Mouse (Mus musculus) kidney, embryonic 16.5 days (tissue): Measurements from ENCODE around the gene Zmynd19. TPM values are rescaled to one million over a fixed set of nuclear protein-coding genes. Genes with fewer than 3 reads are reported as not detected.
"Not testable (repeated sequence)": the region's sequence is repeated elsewhere in the genome, so short reads cannot be mapped to it uniquely, and the experiment has no call there.

Experiments used
- ATAC-seq: fragments of 200-750 bp; cut with Nextera tagmentation; 2 replicates; pipeline ENCODE4 v1.8.0; 2017; ENCODE audit warnings: moderate TSS enrichment; ENCODE audit not compliant: low FRiP score, low TSS enrichment
- H3K27ac ChIP-seq: fragments of 300-500 bp; sonication (generic); 2 replicates; pipeline ENCODE4 v1.5.1; 2014; ENCODE audit warnings: low read length
- H3K27me3 ChIP-seq: fragments of 300-500 bp; sonication (generic); 2 replicates; pipeline ENCODE4 v1.6.1; 2014; ENCODE audit warnings: low read length, control low read depth, mixed read lengths; ENCODE audit not compliant: insufficient read depth
- H3K36me3 ChIP-seq: fragments of 300-500 bp; sonication (generic); 2 replicates; pipeline ENCODE4 v1.6.1; 2014; ENCODE audit warnings: low read length, control low read depth, mixed read lengths; ENCODE audit not compliant: insufficient read depth
- H3K4me1 ChIP-seq: fragments of 300-500 bp; sonication (generic); 2 replicates; pipeline ENCODE4 v1.6.1; 2014; ENCODE audit warnings: low read length, control low read depth, mixed read lengths; ENCODE audit not compliant: insufficient read depth
- H3K4me2 ChIP-seq: fragments of 300-500 bp; sonication (generic); replicated peaks from 2 replicates; pipeline ENCODE4 v1.6.1; 2014; ENCODE audit warnings: low read depth, low read length
- H3K4me3 ChIP-seq: fragments of 300-500 bp; sonication (generic); 2 replicates; pipeline ENCODE4 v1.5.1; 2014; ENCODE audit warnings: mild to moderate bottlenecking, low read length
- H3K9ac ChIP-seq: fragments of 300-500 bp; sonication (generic); replicated peaks from 2 replicates; pipeline ENCODE4 v1.6.1; 2014; ENCODE audit warnings: low read length
- H3K9me3 ChIP-seq: fragments of 300-500 bp; sonication (generic); 2 replicates; pipeline ENCODE4 v1.6.1; 2016; ENCODE audit warnings: low read length, control low read depth
- WGBS: fragments of 180-500 bp; shearing (Covaris S2); extraction: QIAGEN DNeasy Blood & Tissue Kit; methylation state at CpG from one replicate; pipeline ENCODE4 v1.1.7; 2014; 5-methylcytosine and 5-hydroxymethylcytosine counted together
- polyA plus RNA-seq: library from polyadenylated mRNA; unstranded; fragments of >200 nt; fragmentation: Nextera tagmentation; extraction: Ambion mirVana; gene quantifications from 2 replicates; pipeline ENCODE4 v1.2.1, GENCODE M21; 2015

Gene Zmynd19
- polyA plus RNA-seq, 1 experiment from 2014 or later = 7.9 TPM

DNA sequence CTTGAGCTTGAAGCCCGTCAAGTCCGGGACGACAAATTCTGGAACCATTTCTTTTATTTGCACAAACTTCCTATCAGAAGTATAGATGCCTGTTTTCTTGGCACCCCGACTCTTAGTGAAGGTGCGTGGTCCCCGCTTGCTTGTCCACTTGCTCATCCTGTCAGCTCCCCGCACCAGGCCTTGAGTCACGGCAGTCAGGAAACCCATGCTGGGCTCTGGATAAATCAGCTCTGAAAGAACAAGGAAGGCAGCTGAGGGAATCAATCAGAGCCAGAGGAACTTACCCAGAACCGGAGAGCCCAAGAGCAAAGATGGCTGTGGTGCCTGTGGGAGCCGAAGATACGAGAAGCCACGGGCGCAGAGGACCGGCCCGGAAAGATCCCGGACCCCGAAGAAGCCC, 24.9 kb downstream of the Zmynd19 start:
- not testable (repeated sequence) for ATAC-seq, H3K27me3 ChIP-seq, H3K9me3 ChIP-seq
- H3K4me1 ChIP-seq = peaks cover 16% of the 10 kb centered on the region
- H3K4me2 ChIP-seq = peak overlapping the region; percentile 98
- H3K4me3 ChIP-seq = peak overlapping the region; percentile 64
- peaks cover 24% of the 10 kb centered on the region for H3K36me3 ChIP-seq
- peak overlapping the region; percentile 87 for H3K27ac ChIP-seq
- WGBS = under 1% methylated on average over 17 of the region's 17 CpGs
- H3K9ac ChIP-seq = peak overlapping the region; percentile 73

DNA sequence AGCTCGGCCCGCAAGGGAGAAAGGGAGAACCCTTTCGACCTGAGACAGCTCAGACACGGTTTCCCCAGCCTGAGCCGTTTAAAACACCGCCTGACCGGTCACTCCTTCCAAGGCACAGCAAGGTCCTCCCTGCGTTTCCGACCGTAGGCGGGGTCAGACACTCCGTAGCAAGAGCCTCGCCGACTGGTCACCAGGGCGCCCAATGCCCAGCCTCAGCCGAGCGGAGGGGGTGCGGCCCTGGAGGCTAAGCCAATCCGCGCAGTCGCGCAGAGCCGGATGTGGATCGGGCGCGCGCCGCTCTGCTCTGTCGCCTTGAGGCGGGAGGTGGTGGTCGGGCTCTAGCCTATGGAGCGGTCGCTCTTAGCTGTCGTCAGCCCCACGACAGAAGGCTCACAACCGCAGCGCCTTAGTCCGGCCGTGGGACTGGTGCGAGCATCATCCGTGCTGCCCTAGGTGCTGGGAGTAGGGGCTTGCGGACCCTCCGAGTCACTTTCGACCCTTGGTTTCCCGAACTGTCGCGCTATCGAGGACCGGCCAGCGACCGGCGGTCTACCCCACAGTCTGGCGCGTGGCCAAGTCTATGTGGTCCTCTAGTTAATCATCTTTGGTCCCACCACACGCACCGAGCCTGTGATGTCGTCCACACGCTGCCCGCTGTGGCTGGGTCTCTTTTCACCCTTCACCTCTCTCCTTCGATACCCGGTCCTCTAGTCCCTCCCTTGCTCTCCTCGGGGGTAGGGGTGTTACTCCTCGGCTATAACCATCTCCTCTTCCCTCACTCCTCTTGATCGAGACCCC, 25.5 kb downstream of the Zmynd19 start, which contains the start of gene Mrpl41:
Gene Mrpl41, minus strand, starts transcription at position 193 of the 798 bp plus-strand sequence.
- Histone ChIP-seq H3K4me1 (peaks cover 16% of the 10 kb centered on the region), H3K36me3 (peaks cover 17% of the 10 kb centered on the region), H3K9me3 (no peaks in the 10 kb centered on the region), H3K4me2 (peak within 1 kb of the TSS; percentile 98), H3K4me3 (peak within 1 kb of the TSS; percentile 64), H3K27me3 (no peaks in the 10 kb centered on the region), H3K27ac (peak within 1 kb of the TSS; percentile 95), H3K9ac (peak within 1 kb of the TSS; percentile 79)
- peak; percentile 99 for ATAC-seq
- WGBS = under 1% methylated on average over 64 of the region's 64 CpGs

DNA sequence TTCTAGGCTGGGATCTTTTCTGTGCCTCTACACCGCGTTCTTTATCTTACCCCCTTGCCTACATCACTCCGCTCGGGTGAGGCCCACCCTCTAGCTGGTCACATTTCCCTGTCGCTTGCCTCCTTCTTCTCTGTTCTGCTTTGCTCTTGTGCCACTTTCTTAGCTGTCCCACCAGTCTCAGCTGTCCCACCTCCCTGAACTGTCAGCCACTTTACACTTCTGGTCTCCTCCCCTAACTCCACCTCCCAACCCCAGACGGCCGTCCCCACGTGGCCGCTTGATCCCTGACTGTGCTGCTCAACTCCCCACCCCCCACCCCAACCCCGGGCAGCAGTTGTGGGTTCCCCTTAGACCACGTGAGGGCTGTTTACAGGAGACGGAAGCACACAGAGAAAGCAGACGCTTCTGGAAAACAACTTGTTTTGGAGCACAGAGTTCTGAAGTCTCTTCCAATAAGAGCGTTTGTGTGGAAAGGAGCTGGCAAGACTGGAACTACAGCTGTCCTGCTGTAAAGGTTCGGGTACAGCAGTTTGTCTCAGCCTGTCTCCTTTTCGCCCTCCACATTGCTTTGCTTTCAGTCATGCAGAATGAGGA, 26.2 kb downstream of the Zmynd19 start, which contains the start of gene Pnpla7:
Gene Pnpla7, plus strand, starts transcription at position 330 of the 594 bp plus-strand sequence.
- H3K4me2 ChIP-seq = peak within 1 kb of the TSS; percentile 98

DNA sequence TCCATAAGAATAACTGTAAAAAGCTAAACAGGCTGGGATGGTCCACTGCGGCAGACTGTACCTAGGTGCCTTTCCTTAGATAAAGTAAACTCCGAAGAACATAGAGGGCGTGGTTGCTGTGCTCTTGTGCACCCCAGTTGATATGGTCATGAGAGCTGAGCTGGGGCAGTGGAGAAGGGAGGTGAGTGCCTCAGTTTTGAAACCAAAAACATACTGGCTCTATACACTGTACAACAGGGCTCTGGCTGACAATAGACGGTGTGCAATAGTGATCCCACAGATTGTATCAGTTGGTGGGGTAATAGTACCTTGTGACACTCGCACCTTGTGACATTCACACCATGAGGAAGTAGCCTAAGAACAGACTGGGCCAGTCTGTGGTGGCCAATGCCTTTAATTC, 27.4 kb downstream of the Zmynd19 start:
- WGBS = 94% methylated on average over 5 of the region's 5 CpGs
- Histone ChIP-seq H3K4me2 (no peak overlapping the region), H3K4me3 (no peak overlapping the region), H3K4me1 (peaks cover 16% of the 10 kb centered on the region), H3K27me3 (no peaks in the 10 kb centered on the region), H3K9ac (no peak overlapping the region), H3K9me3 (no peaks in the 10 kb centered on the region), H3K27ac (no peak overlapping the region), H3K36me3 (peaks cover 7% of the 10 kb centered on the region)
- ATAC-seq = no peak

More for the DNA sequence above, 26.2 kb downstream of the Zmynd19 start, which contains the start of gene Pnpla7:
- ATAC-seq = peak; percentile 70
- Histone ChIP-seq H3K4me3 (peak within 1 kb of the TSS; percentile 64), H3K9ac (peak within 1 kb of the TSS; percentile 79), H3K27me3 (no peaks in the 10 kb centered on the region), H3K9me3 (no peaks in the 10 kb centered on the region), H3K27ac (peak within 1 kb of the TSS; percentile 95), H3K36me3 (peaks cover 13% of the 10 kb centered on the region), H3K4me1 (peaks cover 16% of the 10 kb centered on the region)
- under 1% methylated on average over 16 of the region's 16 CpGs for WGBS

DNA sequence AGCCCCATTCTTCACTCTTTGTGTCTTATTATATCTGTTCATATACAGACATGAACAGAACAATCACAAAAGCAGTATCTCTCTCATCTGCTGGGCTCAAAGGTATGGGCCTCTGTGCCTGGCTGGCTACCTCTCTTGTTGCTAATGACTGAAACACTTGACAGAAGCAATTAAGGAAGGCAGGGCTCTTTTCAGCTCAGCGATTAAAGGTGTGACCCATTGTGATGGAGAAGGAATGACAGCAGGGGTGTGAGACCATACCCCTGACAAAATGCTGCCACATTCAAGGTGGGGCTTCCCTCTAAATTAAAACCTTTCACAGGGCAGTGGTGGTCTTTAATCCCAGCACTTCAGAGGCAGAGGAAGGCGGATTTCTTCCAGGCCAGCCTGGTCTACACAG, 38.2 kb downstream of the Zmynd19 start:
- Histone ChIP-seq H3K27me3 (no peaks in the 10 kb centered on the region), H3K9ac (no peak overlapping the region), H3K4me1 (no peaks in the 10 kb centered on the region), H3K4me3 (no peak overlapping the region), H3K9me3 (no peaks in the 10 kb centered on the region), H3K4me2 (no peak overlapping the region), H3K27ac (no peak overlapping the region), H3K36me3 (no peaks in the 10 kb centered on the region)
- 43% methylated on average over 2 of the region's 2 CpGs for WGBS
- no peak for ATAC-seq

DNA sequence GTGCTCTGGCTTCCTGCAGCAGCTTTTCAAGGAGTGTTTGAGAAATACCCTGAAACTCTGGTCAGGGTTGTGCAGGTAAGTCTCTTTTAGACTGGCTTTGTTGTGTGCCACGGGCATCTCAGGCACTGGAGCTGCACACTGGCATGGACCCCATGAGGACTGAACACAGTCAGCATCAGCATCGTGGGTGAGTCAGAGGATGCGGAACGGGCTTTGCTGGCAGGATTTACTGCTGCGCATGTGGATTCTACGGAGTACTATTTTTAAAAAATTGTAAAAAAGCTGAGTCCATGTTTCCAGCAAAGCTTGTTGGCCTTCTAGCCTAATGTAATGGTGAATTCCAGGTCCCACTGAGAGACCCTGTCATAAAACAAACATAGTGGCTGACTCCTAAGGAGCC, 45.7 kb downstream of the Zmynd19 start:
- Histone ChIP-seq H3K9ac (no peak overlapping the region), H3K9me3 (no peaks in the 10 kb centered on the region), H3K4me3 (no peak overlapping the region), H3K27ac (no peak overlapping the region), H3K27me3 (no peaks in the 10 kb centered on the region), H3K4me1 (no peaks in the 10 kb centered on the region), H3K36me3 (no peaks in the 10 kb centered on the region), H3K4me2 (no peak overlapping the region)
- ATAC-seq = no peak
- 94% methylated on average over 6 of the region's 6 CpGs for WGBS

DNA sequence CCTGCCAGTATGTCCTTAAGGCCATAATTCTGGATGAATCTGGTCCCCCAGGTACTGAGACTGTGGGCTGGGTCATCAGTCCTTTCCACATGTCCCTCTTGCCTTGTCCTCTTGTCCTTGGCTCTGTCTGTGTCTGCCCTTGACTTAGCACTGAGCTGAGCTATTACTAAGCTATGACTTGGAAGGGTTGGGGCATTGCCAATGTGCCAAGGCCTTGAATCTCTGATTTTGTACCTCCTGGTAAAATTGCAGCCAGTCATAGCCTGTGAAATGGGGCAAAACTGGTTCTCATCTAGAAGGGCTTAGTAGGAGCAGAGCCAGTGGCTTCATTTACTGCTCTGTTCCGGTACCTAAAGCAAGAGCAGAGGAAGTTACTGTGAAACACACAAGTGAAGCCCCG, 46.9 kb downstream of the Zmynd19 start:
- no peak overlapping the region for H3K27ac ChIP-seq
- ATAC-seq = no peak
- 98% methylated on average over 2 of the region's 2 CpGs for WGBS
- H3K4me3 ChIP-seq = no peak overlapping the region
- H3K9ac ChIP-seq = no peak overlapping the region
- no peaks in the 10 kb centered on the region for H3K4me1 ChIP-seq
- no peaks in the 10 kb centered on the region for H3K36me3 ChIP-seq
- no peak overlapping the region for H3K4me2 ChIP-seq
- no peaks in the 10 kb centered on the region for H3K9me3 ChIP-seq
- H3K27me3 ChIP-seq = no peaks in the 10 kb centered on the region

DNA sequence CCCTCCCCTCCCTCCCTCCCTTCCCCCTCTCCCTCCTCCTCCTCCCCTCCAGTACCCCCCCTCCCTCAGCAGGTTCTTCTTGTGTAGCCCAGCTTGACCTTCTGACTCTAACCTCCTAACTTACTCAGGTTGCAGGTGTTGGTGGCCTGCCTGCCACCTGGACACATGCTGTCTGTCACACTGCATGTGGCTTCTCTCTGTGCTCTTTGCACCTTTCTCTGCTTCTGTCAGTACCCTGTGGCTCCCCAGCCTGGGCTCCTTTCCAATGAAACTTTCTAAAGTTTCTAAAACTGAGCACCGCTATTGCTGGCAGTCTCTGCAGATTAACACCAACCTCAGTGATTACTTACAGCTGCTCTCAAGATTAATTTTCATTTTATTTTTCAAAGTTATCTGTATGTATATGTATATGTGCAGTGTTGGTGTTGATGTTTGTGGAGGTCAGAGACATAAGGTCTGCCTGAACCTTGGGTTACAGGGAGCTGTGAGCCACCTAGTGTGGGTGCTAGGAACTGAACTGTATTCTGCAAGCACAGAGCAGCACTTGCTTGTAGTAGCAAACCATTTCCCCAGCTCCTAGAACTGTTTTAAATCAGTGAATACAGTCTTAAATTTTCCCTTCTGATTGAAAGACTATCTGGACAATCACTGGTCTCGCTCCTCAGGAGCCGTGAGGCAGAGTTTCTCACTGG, 51.1 kb downstream of the Zmynd19 start:
- Histone ChIP-seq H3K4me3 (no peak overlapping the region), H3K4me2 (no peak overlapping the region), H3K9ac (no peak overlapping the region), H3K4me1 (no peaks in the 10 kb centered on the region), H3K27me3 (no peaks in the 10 kb centered on the region), H3K9me3 (no peaks in the 10 kb centered on the region), H3K27ac (no peak overlapping the region), H3K36me3 (no peaks in the 10 kb centered on the region)
- no peak for ATAC-seq
- 76% methylated on average over 3 of the region's 3 CpGs for WGBS

DNA sequence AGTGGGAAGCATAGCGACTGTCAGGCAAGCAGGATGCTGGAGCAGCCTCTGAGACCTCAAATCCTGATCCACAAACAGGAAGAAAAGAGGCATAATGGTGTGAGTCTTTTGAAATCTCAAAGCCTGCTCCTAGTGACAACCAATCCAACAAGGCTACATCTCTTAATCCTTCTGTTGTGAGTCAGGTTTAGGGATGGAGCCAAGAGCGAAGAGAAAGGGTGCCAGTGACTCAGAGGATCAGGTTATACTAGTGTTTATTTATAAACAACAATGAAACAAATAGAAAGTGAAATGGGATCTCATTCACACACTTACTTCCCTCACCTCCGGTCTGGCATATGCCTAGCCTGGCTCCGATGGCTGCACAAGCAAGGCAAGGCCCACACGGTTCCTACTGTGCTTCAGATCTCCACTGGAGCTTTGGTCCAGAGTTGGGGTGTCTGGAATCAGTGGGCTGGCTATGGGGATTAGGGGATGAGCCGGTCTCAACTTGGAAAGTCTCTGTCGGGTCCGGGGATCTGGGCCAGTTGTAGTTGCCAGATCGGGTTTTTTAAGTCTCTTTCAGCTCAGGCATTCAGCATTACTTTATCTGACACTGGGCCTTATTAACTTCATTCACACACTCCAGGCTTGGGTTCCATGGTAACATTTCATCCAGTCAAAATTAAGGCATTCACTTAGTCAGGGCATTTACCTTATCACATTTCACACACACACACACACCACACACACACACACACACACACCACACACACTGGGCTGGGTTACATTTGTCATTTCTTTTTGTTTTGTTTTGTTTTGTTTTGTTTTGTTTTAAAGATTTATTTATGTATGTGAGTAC, 54.6 kb downstream of the Zmynd19 start:
- Histone ChIP-seq H3K4me1 (no peaks in the 10 kb centered on the region), H3K4me2 (no peak overlapping the region), H3K9ac (no peak overlapping the region), H3K9me3 (no peaks in the 10 kb centered on the region), H3K27me3 (no peaks in the 10 kb centered on the region), H3K27ac (no peak overlapping the region), H3K4me3 (no peak overlapping the region), H3K36me3 (no peaks in the 10 kb centered on the region)
- WGBS = 83% methylated on average over 9 of the region's 9 CpGs
- ATAC-seq = no peak
